Mouse (Mus musculus) kidney, adult 8-10 months (tissue): Measurements from ENCODE around the gene Ckap2l.

Experiments used
- DNase-seq, 2 experiments: peaks; one replicate each; pipeline ENCODE4 v3.0.0; 2022

The Ckap2l gene

DNA sequence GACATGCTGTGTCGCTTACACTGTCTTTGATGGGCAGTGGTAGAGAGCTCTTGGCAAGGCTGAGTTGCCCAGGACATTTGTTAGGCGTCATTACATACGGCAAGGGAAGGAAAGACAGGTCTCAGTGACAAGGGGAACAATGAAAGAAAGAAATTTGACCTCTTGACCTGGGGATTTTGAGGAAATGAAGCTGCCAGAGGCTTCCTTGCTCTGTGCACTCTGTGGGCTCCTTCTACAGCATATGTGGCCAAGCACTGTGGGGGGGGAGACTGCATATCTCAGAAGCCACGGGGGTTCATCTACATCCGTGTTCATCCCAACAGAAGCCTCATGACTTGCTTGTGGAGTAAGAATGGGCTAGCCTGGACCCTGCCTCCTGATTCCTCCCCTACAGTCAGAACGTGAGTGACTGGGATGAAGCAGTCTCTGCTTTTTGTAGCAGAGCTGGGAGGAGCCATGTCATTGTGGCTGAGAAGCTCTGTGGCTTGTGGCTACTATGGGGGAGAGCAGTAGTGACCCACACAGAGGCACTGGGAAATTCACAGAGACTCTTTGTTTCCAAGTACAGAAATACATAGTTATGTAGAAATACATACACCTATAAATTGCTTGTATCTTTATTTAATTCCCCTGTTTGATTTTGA, 35.7 kb downstream of the Ckap2l start:
- DNase-seq = no peak

DNA sequence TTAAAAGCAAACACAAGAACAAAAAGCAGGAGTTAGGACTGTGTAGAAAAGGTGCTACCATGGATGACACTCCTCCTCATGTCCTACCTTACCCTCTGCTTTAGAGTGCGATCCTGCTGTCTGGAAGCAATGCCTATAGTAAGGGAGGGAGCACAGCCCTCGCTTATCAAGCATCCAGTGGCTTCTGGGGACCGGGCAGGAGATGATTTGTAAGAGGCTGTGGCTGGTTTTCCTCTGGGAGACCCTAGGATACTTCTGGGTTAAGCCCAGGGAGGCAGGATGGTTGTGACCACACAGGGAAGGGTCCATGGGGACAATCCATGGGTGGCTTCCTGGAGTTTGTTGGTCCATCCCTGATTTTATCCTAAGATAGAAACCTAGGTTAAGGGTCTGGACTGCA, 36.4 kb downstream of the Ckap2l start:
- DNase-seq = no peak

- DNase-seq = peak; percentile 57 to 63
Measured at GRCm38 (mm10) chr2:129258475-129259211, 38.4 kb downstream of the Ckap2l start.

DNA sequence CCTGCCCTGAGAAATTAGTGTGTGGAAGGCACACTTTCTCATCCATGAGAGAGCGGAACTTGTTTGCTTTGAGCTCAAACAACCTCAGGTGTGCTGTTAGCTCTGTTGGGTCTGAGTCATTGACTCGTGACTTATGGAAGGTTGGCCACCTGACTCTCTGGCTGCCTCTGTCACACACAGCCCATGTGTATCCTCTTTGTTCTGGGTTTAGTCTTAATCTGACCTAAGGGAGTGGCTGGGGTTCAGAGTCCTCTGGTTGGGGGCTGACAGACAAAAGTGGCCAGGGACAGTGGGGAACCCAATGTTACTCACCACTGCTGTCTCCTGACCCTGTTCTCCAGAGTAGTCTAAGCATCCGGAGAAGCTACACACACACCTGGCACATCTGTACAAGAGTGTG, 39.0 kb downstream of the Ckap2l start:
- no peak for DNase-seq

DNA sequence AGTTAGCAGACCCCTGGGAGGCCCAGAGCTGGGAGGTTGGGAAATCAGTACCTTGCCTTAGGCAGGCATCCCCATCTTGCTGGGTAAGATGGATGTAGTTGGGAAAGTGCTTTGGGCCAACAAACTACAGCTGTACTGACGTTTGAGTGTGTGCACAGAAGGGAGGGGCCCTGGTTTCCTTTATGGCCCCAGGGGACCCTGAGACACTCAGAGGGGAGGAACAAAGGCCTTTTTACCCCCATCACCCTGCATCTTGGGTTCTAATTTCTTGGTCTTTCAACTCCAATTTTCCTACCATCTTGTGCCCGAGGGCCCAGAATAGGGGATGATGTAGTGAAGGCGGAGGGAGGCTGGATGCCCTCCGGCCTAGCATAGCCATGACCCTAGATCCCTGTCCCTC, 41.0 kb downstream of the Ckap2l start:
- no peak for DNase-seq

GRCm38 (mm10) chr2:129254076-129254475, 42.9 kb downstream of the Ckap2l start:
- no peak for DNase-seq

- peak; percentile 44 to 47 for DNase-seq
Measured at GRCm38 (mm10) chr2:129253631-129253970, 43.4 kb downstream of the Ckap2l start.

DNA sequence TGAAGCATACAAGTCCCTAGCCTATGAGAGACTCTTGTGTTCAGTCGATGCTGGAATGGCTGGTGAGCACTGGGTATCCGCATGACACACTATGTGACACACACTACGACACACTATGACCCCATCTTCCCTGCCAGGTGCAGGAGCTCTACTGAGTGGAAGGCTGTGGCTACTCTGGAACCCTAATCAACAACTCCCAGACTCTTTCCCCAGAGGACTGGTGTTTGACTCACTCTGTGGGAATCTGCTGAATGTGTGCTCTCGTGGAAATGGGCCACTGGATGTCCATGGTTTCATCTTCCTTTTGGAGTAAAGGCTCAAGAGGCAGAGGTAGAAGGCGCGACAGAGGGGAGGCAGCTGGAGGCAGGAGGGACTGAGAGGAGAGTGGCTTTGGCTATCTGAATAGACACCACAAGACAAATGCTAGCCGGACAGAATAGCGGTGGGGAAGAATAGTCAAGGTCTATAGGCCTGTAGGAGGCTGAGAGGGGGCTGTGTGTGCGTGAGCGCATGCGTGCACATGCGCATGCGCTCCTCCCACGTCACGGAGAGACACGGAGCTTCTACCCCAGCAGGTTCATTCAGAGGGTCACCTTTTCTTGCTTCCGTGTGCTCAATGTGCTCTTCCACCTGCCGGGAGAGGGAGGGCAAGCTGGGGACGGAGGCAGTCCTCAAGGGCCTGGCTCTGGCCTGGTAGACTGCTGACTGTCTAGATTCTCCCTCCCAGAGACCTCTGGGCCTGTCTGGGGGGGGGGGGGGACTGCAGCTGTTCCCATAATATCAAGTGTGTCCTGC, 44.0 kb downstream of the Ckap2l start:
- DNase-seq = no peak

GRCm38 (mm10) chr2:129249321-129249720, 47.7 kb downstream of the Ckap2l start:
- no peak for DNase-seq

GRCm38 (mm10) chr2:129247707-129248121, 49.3 kb downstream of the Ckap2l start:
- peak; percentile 84 to 93 for DNase-seq

- DNase-seq = no peak
Measured at GRCm38 (mm10) chr2:129246924-129247323, 50.1 kb downstream of the Ckap2l start.

- DNase-seq = no peak
Measured at GRCm38 (mm10) chr2:129246436-129246835, 50.6 kb downstream of the Ckap2l start.

DNA sequence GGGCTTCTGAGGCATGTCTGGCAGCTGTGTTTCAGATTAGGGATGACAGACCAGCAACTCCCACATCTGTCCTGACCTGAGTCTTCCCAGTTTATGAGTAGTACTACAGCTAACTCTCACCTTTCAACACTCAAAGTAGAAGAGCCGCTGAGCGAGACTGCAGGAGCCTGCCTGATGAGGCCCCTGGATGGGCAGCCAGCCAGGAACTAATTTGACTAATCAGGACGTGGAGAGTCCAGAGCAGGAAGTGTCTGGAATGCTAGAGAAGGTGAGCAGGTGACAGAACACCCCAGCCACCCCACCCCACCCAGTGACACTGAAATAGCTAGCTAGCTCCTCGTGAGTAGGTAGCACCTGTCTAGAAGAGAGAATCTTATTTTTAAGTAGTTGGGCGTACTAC, 51.4 kb downstream of the Ckap2l start:
- peak; percentile 53 to 70 for DNase-seq

DNA sequence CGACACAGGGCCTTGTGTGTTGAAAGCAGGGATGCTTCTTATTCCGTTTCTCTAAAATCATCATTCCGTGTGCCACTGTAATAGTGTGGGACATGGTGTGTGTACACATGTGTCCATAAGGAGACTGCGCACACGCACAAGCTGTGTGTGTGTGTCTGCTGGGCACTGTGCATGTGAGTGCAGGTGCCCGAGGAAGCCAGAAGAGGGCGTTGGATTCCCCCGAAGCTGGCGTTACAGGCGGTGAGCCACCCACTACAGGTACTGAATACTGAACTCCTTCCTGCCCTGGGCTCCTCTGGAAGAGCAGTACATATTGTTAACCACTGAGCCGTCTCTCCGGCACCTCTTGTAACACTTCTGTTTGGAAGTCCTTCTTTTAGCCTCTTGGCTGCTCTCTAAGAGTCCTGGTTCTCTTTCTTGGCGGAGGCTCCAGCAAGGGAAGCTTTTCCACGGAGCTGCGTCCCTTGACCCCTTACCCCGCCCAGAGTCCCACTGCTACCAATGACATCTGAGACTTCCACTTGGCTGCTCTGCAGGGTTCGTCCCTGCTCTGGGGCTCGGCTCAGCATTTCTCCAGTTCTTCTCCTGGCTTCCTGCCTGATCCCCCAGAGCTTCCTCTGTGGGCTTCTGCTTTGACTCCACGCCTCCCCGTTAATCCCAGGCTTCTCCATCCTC, 52.4 kb downstream of the Ckap2l start:
- DNase-seq = peak; percentile 45 to 53

DNA sequence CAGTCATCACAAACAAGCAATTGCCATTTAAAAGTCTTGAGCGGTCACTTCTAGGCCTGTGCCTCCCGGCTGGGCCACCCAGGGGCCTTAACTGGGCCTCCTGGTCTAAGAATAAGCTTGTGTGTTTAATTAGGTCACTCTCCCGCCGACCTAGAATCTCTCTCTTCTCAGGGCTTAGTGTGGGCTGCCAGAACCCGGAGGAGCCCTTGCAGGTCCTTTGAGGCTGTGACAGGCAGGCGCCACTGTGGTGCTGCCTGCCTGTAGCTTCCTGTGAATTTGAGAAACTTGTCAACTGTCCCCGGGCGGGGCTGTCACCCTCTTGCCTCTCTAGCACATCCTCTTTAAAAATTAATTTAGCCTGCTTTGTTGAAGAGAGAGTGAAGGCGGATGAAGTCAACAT, 53.2 kb downstream of the Ckap2l start:
- peak in 1 of 2 experiments; percentile 19 for DNase-seq

- no peak for DNase-seq
Measured at GRCm38 (mm10) chr2:129243005-129243404, 54.0 kb downstream of the Ckap2l start.

GRCm38 (mm10) chr2:129241845-129242833, 54.9 kb downstream of the Ckap2l start:
- DNase-seq = peak; percentile 45 to 67

- DNase-seq = peak; percentile 20 to 54
Measured at GRCm38 (mm10) chr2:129240726-129241432, 56.1 kb downstream of the Ckap2l start.

GRCm38 (mm10) chr2:129236526-129236925, 60.5 kb downstream of the Ckap2l start:
- DNase-seq = no peak

DNA sequence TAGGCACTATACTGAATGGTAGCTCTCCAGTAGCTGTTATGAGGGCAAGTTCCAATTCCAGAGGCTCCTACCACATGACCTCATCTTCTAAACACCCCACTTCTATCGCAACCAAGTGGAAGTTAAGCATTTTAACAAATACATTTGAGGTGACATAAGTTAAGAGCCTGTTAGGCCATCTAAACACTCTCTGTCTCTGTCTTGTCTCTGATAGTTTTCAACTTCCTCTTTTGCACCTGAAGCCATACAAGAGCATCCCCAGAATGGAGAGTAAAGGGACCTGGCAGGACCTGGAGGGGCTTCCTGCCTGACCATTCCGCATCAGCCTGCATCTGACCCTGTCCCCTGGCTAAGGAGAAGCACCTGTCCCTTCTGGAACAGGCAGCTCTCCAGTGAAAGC, 62.3 kb downstream of the Ckap2l start:
- DNase-seq = no peak

DNA sequence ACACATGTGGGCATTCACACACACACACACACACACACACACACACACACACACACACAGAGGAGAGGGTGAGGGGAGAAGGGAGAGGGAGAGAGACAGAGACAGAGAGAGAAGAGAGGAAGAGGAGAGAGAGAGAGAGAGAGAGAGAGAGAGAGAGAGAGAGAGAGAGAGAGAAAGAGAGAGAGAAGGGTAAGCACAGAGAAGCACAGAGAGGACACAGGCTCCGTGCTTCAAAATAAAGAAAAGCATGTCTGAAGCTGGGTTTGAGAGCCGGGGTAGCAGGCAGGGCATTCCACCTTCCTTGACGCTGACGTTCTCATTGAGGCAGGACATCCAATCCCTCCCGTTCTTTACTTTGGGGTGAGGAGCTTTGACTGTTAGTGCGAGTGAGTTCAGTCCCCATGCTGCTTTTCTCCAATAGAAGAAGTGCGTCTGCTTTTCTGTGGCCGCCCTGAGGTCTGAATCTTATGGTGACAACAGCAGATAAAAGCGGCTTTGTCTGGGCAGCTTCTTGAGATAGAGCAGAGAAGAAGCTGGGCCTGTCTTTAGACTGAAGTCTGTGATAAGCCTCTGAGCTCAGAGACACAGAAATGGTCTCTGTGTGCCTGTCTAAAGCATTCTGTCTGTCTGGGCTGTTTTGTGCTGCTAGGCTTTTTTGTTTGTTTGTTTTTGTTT, 63.1 kb downstream of the Ckap2l start:
- DNase-seq = no peak
